7 mouse cellular contexts compared by ENCODE assay signal in genomic region chr19:36470106-36470505, GRCm38 (mm10).
DNase-seq lines count a peak whose midpoint lies in the region; ATAC-seq and TF ChIP-seq lines count a peak whose summit lies in the region.

No protein-coding gene starts in this region.

- no peak for TF ChIP-seq POLR2A in spleen, adult 2 months (IDR thresholded peaks at IDR 0.05; ENCODE audit: low read depth, low read length)

- peak; percentile 75 for DNase-seq in CD4-positive helper T cell, adult 2 months (ENCODE audit: low read depth, low spot score)
- no peak for DNase-seq in G1E (ENCODE audit: low spot score)
- peak; percentile 46 for DNase-seq in cerebellum, adult 11 months
- DNase-seq in frontal cortex, postnatal 25 days (ENCODE audit: low spot score in 2 of 2): peak; percentile 60 to 68
- peak; percentile 77 to 78 for DNase-seq in kidney, postnatal 4 days
- peak; percentile 72 for DNase-seq in lung, embryonic 14.5 days
- DNase-seq in spleen, adult 2 months (ENCODE audit: low read depth in 1 of 2, low spot score in 2 of 2): peak; percentile 23 to 54

- TF ChIP-seq CTCF in G1E (IDR thresholded peaks at IDR 0.05; ENCODE audit: low read depth, low read length): peak; percentile 52
- TF ChIP-seq CTCF in lung, embryonic 14.5 days (IDR thresholded peaks at IDR 0.05; ENCODE audit: low read depth): peak; percentile 67
- peak; percentile 50; the same call in 1 of the 2 replicates for TF ChIP-seq CTCF in spleen, adult 2 months (IDR thresholded peaks at IDR 0.05; ENCODE audit: extremely low read depth, insufficient read depth, insufficient read length, insufficient replicate concordance)

- H3K27me3 ChIP-seq in G1E (ENCODE audit: insufficient read depth, low read length): 0 out of 2 replicates have a peak, but pooled peaks cover 3% of the 10 kb centered on the region
- H3K27me3 ChIP-seq in lung, embryonic 14.5 days (ENCODE audit: insufficient read depth, low read length): no peaks in the 10 kb centered on the region
- no peaks in the 10 kb centered on the region for H3K27me3 ChIP-seq in spleen, adult 2 months (ENCODE audit: control insufficient read depth, insufficient read depth, low read length)

- no peaks in the 10 kb centered on the region for H3K9me3 ChIP-seq in G1E (replicated peaks)
- no peaks in the 10 kb centered on the region for H3K9me3 ChIP-seq in lung, embryonic 14.5 days (ENCODE audit: low read depth, low read length)

- no peak overlapping the region for H3K4me2 ChIP-seq in lung, embryonic 14.5 days

- ATAC-seq in G1E (ENCODE audit: extremely low read depth, insufficient number of reproducible peaks, low FRiP score, poor library complexity, severe bottlenecking): no peak; the same call in 1 of the 2 replicates
- no peak for ATAC-seq in lung, embryonic 14.5 days (ENCODE audit: insufficient read depth)

- no peak overlapping the region for H3K9ac ChIP-seq in lung, embryonic 14.5 days

- H3K27ac ChIP-seq in lung, embryonic 14.5 days (ENCODE audit: low read depth): no peak overlapping the region
- no peak overlapping the region for H3K27ac ChIP-seq in spleen, adult 2 months (ENCODE audit: insufficient read depth, low read length)

- no peaks in the 10 kb centered on the region for H3K36me3 ChIP-seq in G1E (replicated peaks)
- no peaks in the 10 kb centered on the region for H3K36me3 ChIP-seq in lung, embryonic 14.5 days (ENCODE audit: insufficient read depth)
- no peaks in the 10 kb centered on the region for H3K36me3 ChIP-seq in spleen, adult 2 months (ENCODE audit: control insufficient read depth, insufficient read depth, low read length)

- H3K4me1 ChIP-seq in G1E (ENCODE audit: insufficient read depth, low read depth, low read length): peaks cover 23% of the 10 kb centered on the region
- no peaks in the 10 kb centered on the region for H3K4me1 ChIP-seq in lung, embryonic 14.5 days (ENCODE audit: insufficient read depth)
- H3K4me1 ChIP-seq in spleen, adult 2 months (ENCODE audit: control insufficient read depth, insufficient read depth, insufficient read length): no peaks in the 10 kb centered on the region

- WGBS in lung, embryonic 14.5 days: 13% methylated on average over 6 of the region's 6 CpGs
- 14% methylated on average over 6 of the region's 6 CpGs for WGBS in spleen, adult 2 months

- H3K4me3 ChIP-seq in G1E (ENCODE audit: low read depth, low read length): no peak overlapping the region
- H3K4me3 ChIP-seq in lung, embryonic 14.5 days (ENCODE audit: low read depth, low read length): no peak overlapping the region
- H3K4me3 ChIP-seq in spleen, adult 2 months (ENCODE audit: extremely low read depth, insufficient read depth, insufficient read length): no peak overlapping the region
